Mouse (Mus musculus): Measurements from ENCODE around the gene 4930507D05Rik. TPM values are rescaled to one million over a fixed set of nuclear protein-coding genes. Genes with fewer than 3 reads are reported as not detected.

4930507D05Rik gene
- total and polyA plus RNA-seq, 3 experiments = 0.27 to 0.68 (median 0.39) TPM

DNA sequence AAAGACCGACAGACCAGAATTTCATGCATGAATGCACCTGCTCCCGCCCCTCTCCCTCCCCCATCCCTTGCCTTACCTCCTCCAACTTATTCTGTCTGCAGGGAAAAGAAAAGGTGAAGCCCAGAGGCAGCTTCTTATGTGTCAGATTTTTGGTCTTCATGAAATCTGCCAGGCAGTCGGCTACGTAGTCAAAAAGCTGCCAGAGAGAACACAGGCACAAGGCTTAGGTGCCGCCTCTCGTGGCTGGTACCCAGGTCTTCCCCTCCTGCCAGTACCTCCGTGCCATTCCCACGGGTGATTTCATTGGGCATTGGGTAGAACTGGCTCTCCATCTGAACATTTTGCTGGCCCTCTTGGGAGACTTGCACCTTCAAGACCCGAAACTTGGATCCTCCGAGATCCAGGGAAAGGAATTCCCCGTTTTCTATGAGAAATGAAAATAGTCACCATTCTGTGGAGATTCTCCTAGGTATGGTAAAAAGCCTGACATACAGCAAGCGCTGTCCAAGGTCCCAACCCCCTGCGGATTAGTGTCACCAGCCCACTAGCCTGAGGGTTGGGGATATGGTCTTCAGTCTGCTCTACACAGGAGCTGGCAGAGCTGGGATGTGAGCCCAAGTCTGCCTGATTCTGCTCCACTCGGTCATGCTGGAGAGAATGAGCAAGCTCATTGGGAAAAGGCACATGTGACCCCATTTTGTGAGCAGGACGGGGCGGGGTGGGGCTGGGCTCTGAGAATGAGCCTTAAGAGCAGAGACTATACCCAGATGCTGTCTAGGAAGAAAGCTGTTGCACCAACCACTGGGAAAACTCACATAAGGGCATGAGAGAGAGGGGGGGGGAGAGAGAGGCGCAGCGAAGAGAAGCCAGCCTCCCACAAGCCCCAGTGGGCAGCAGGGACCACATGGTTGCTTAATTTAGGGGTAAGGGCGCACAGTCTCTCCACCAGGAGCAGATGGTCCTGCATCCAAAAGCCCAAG is 37.6 kb upstream of the 4930507D05Rik start:
- Histone ChIP-seq H3K79me2 (replicated peaks; ENCODE audit: control insufficient read depth, extremely low read depth, insufficient read depth, poor library complexity, severe bottlenecking) (no peaks in the 10 kb centered on the region), H3K9me3 (replicated peaks; ENCODE audit: low read length) (no peaks in the 10 kb centered on the region), H3K27me3 (replicated peaks) (peaks cover 77% of the 10 kb centered on the region), H3K9ac (ENCODE audit: insufficient read depth, low read depth) (no peak overlapping the region), H3K36me3 (replicated peaks in 1 of 2; ENCODE audit: control insufficient read depth in 1 of 2, insufficient read depth in 1 of 2, low read length in 1 of 2) (no peaks in the 10 kb centered on the region), H3K4me1 (ENCODE audit: control insufficient read depth in 1 of 2, insufficient read depth in 2 of 2) (peaks cover 0 to 5% of the 10 kb centered on the region in 2 experiments; a peak in 2 of 4 replicates), H3K4me3 (replicated peaks in 1 of 3; ENCODE audit: low read depth in 2 of 3, low read length in 2 of 3, poor library complexity in 1 of 3) (no peak overlapping the region), H3K27ac (ENCODE audit: insufficient read depth, low read depth) (no peak overlapping the region), H3K4me2 (ENCODE audit: insufficient read depth, low read depth, poor library complexity, severe bottlenecking) (peak overlapping the region; percentile 10)
- no peak for DNase-seq (ENCODE audit: extremely low read depth)
- dilution Hi-C loops (cut with MboI; ENCODE audit: extremely low pct_ligation_motif_present, extremely low pct_unique_long_range_greater_than_20kb, low sequenced_read_pairs) (no loop called here), in situ Hi-C loops (cut with MboI; ENCODE audit: low pct_ligation_motif_present, low pct_unique_long_range_greater_than_20kb, low sequenced_read_pairs) (no loop called here)
- no peak for TF ChIP-seq MXI1 (IDR thresholded peaks at IDR 0.05; ENCODE audit: low read depth, low read length)
- TF ChIP-seq E2F4 (IDR thresholded peaks at IDR 0.05; ENCODE audit: insufficient replicate concordance, low read depth, low read length) = no peak
- TF ChIP-seq USF1 (IDR thresholded peaks at IDR 0.05; ENCODE audit: low read depth, low read length) = no peak
- TF ChIP-seq CTCF (conservative IDR thresholded peaks at IDR 0.05 in 1 of 2, IDR thresholded peaks at IDR 0.05 in 1 of 2; ENCODE audit: low read depth in 2 of 2, low read length in 2 of 2) = no peak
- TF ChIP-seq MAZ (IDR thresholded peaks at IDR 0.05; ENCODE audit: low read depth, low read length) = no peak
- no peak for TF ChIP-seq POLR2A (IDR thresholded peaks at IDR 0.05; ENCODE audit: low read depth, low read length)

DNA sequence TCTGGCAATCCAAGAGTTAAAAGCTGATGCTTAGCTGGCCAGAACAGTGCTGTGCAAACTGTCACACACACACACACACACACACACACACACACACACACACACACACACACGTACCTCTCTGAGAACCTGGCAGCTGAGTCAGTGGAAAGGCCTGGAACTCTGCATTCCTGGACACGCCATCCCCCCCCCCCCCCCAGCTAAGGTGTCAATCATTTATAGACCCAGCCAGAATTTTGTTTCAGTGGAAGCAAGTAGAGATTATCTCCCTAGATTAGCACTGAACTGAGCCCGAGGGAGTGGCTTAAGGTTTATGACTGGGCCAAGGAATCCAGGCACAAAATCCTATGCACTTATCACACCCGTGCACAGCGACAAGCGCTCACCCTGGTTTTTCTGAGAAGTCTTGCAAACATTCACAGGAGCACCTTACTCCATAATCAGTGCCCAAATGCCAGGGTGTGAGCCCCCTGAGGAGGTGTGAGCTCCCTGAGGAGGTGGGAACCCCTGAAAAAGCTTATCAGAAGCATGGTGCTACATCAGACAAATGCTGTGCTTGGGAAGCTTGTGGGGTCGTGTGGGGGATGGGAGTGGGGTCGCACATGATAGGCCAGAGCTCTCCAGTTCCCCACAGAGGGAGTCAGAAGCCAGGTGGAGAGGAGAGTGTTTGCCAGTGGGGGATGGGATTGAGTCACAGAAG is 36.2 kb upstream of the 4930507D05Rik start:
- Histone ChIP-seq H3K4me1 (ENCODE audit: control insufficient read depth in 1 of 2, insufficient read depth in 2 of 2) (peaks cover 0 to 5% of the 10 kb centered on the region in 2 experiments; a peak in 2 of 4 replicates), H3K36me3 (replicated peaks in 1 of 2; ENCODE audit: control insufficient read depth in 1 of 2, insufficient read depth in 1 of 2, low read length in 1 of 2) (no peaks in the 10 kb centered on the region), H3K4me3 (replicated peaks in 1 of 3; ENCODE audit: low read depth in 2 of 3, low read length in 2 of 3, poor library complexity in 1 of 3) (no peak overlapping the region), H3K4me2 (ENCODE audit: insufficient read depth, low read depth, poor library complexity, severe bottlenecking) (no peak overlapping the region), H3K9ac (ENCODE audit: insufficient read depth, low read depth) (no peak overlapping the region), H3K9me3 (replicated peaks; ENCODE audit: low read length) (no peaks in the 10 kb centered on the region), H3K79me2 (replicated peaks; ENCODE audit: control insufficient read depth, extremely low read depth, insufficient read depth, poor library complexity, severe bottlenecking) (no peaks in the 10 kb centered on the region), H3K27ac (ENCODE audit: insufficient read depth, low read depth) (no peak overlapping the region), H3K27me3 (replicated peaks) (peaks cover 78% of the 10 kb centered on the region)
- in situ Hi-C loops (cut with MboI; ENCODE audit: low pct_ligation_motif_present, low pct_unique_long_range_greater_than_20kb, low sequenced_read_pairs) (no loop called here), dilution Hi-C loops (cut with MboI; ENCODE audit: extremely low pct_ligation_motif_present, extremely low pct_unique_long_range_greater_than_20kb, low sequenced_read_pairs) (no loop called here)
- DNase-seq (ENCODE audit: extremely low read depth) = no peak
- TF ChIP-seq JUND (conservative IDR thresholded peaks at IDR 0.05; ENCODE audit: low read depth, low read length) = no peak
- TF ChIP-seq ZC3H11A (IDR thresholded peaks at IDR 0.05; ENCODE audit: low read depth, low read length) = no peak
- no peak for TF ChIP-seq SMC3 (IDR thresholded peaks at IDR 0.05; ENCODE audit: low read depth, low read length)
- no peak for TF ChIP-seq RCOR1 (conservative IDR thresholded peaks at IDR 0.05; ENCODE audit: low read depth, low read length)
- no peak for TF ChIP-seq USF1 (IDR thresholded peaks at IDR 0.05; ENCODE audit: low read depth, low read length)
- TF ChIP-seq E2F4 (IDR thresholded peaks at IDR 0.05; ENCODE audit: insufficient replicate concordance, low read depth, low read length) = no peak
- no peak for TF ChIP-seq CHD2 (IDR thresholded peaks at IDR 0.05; ENCODE audit: low read length)
- no peak for TF ChIP-seq SIN3A (IDR thresholded peaks at IDR 0.05; ENCODE audit: low read length)
- TF ChIP-seq MYC (IDR thresholded peaks at IDR 0.05; ENCODE audit: low read depth, low read length) = no peak
- TF ChIP-seq UBTF (IDR thresholded peaks at IDR 0.05; ENCODE audit: low read depth, low read length) = no peak
- TF ChIP-seq ZKSCAN1 (IDR thresholded peaks at IDR 0.05; ENCODE audit: borderline replicate concordance, low read depth, low read length) = no peak
- TF ChIP-seq TCF12 (IDR thresholded peaks at IDR 0.05; ENCODE audit: low read depth, low read length) = no peak
- TF ChIP-seq NRF1 (IDR thresholded peaks at IDR 0.05; ENCODE audit: low read depth, low read length) = no peak
- TF ChIP-seq RAD21 (IDR thresholded peaks at IDR 0.05; ENCODE audit: low read depth, low read length) = no peak

All from CH12.LX (cell line).